13 mouse cellular contexts compared by ENCODE assay signal in the genomic region with DNA sequence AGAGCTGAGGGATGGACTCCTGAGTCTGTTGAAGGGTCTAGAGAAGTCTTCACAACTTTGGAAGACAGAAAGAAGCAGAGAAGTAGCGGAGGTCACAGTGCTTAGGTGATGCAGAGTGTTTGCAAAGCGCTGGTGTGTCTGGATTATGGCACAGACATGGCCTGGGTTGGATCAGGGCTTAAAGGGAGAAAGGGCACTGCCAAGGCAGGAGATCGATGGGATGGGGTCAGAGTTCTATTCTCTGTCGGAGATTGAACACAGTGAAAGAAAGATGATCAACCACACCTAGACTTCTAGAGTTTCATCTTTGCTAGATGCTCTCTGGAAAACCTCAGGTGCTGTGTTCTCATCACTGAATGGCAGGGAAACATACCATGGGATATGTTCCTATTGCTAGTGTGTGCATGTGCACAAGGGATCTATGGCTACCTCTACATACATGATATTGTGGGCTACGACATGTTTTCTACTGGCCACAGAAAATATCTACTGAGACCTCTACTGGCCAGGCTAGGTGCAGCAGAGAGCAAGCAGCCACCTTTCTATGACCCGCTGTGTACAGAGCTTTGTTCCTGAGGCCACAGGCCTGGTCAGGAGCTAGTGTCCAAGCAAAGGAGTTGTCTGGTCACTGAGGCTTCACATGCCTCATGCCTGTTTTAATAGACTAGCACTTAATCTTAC. TPM values are rescaled to one million over a fixed set of nuclear protein-coding genes. Genes with fewer than 3 reads are reported as not detected.
DNase-seq lines count a peak whose midpoint lies in the region; ATAC-seq and TF ChIP-seq lines count a peak whose summit lies in the region.
"Had no signal": no experiment of that assay in that cellular context is flagged by ENCODE, and none has a peak within 500 bp of the region (broad histone marks: within the 10 kb centered on the region; RNA-seq: fewer than 3 reads in every experiment).

No protein-coding gene starts in this region.

- no peaks in the 10 kb centered on the region for H3K36me3 ChIP-seq in heart, postnatal 0 days (replicated peaks; ENCODE audit: control insufficient read depth, insufficient read depth, low read length)
- H3K36me3 ChIP-seq in heart, embryonic 11.5 days (ENCODE audit: control insufficient read depth, insufficient read depth, low read length): no peaks in the 10 kb centered on the region
- H3K36me3 ChIP-seq: midbrain, embryonic 10.5 days had no signal

- no peak overlapping the region for H3K9ac ChIP-seq in heart, postnatal 0 days (replicated peaks; ENCODE audit: low read depth, low read length)
- H3K9ac ChIP-seq in heart, embryonic 11.5 days (ENCODE audit: low read depth, low read length): no peak overlapping the region

- no peaks in the 10 kb centered on the region for H3K4me1 ChIP-seq in heart, postnatal 0 days (ENCODE audit: control insufficient read depth, insufficient read depth)
- no peaks in the 10 kb centered on the region for H3K4me1 ChIP-seq in heart, embryonic 11.5 days (ENCODE audit: control insufficient read depth, insufficient read depth, low read length)
- H3K4me1 ChIP-seq: midbrain, embryonic 10.5 days had no signal

- no peak overlapping the region for H3K4me3 ChIP-seq in heart, postnatal 0 days (ENCODE audit: low read depth, low read length)
- H3K4me3 ChIP-seq in heart, embryonic 11.5 days (ENCODE audit: low read depth, low read length): no peak overlapping the region
- H3K4me3 ChIP-seq: midbrain, embryonic 10.5 days had no signal

- no peak overlapping the region for H3K4me2 ChIP-seq in heart, postnatal 0 days (ENCODE audit: low read depth, low read length)
- H3K4me2 ChIP-seq in heart, embryonic 11.5 days: no peak overlapping the region

- WGBS in heart, postnatal 0 days: 64% methylated on average over 6 of the region's 6 CpGs
- WGBS in heart, embryonic 11.5 days (ENCODE audit: insufficient replicate concordance): 63% methylated on average over 6 of the region's 6 CpGs

- no peak overlapping the region for H3K27ac ChIP-seq in heart, postnatal 0 days (ENCODE audit: low read depth)
- no peak overlapping the region for H3K27ac ChIP-seq in heart, embryonic 11.5 days (ENCODE audit: low read depth, low read length)
- H3K27ac ChIP-seq: midbrain, embryonic 10.5 days had no signal

- H3K9me3 ChIP-seq in heart, postnatal 0 days (replicated peaks; ENCODE audit: control insufficient read depth, low read length): no peaks in the 10 kb centered on the region
- H3K9me3 ChIP-seq in heart, embryonic 11.5 days (replicated peaks; ENCODE audit: control insufficient read depth, low read length): no peaks in the 10 kb centered on the region
- H3K9me3 ChIP-seq: midbrain, embryonic 10.5 days had no signal

- TF ChIP-seq EP300 in heart, postnatal 0 days (IDR thresholded peaks at IDR 0.05; ENCODE audit: low read depth): no peak

- ATAC-seq in heart, postnatal 0 days (ENCODE audit: insufficient read depth, low read depth): no peak
- ATAC-seq in heart, embryonic 11.5 days (replicated peaks; ENCODE audit: insufficient number of reproducible peaks, low FRiP score, low TSS enrichment): no peak

- H3K27me3 ChIP-seq in heart, postnatal 0 days (ENCODE audit: control insufficient read depth, insufficient read depth, low read length): no peaks in the 10 kb centered on the region
- no peaks in the 10 kb centered on the region for H3K27me3 ChIP-seq in heart, embryonic 11.5 days (ENCODE audit: control insufficient read depth, insufficient read depth, low read length)

- no peak for DNase-seq in heart, postnatal 0 days (ENCODE audit: low spot score)
- peak; percentile 1 for DNase-seq in 416B (ENCODE audit: low read depth)
- peak; percentile 35 for DNase-seq in embryo, embryonic 11 days
- DNase-seq in kidney, postnatal 4 days: peak; percentile 45 to 60
- no peak for DNase-seq in ovary, postnatal 10 days (ENCODE audit: low spot score)
- no peak for DNase-seq in ovary, postnatal 36 days (ENCODE audit: low spot score)
- no peak for DNase-seq in urinary bladder, postnatal 36 days (ENCODE audit: low spot score in 2 of 2)
- DNase-seq: adrenal gland, adult 8-10 months; cerebellum, adult 8-10 months; gastrocnemius, postnatal 25 days had no signal

- TF ChIP-seq CTCF in heart, postnatal 0 days (IDR thresholded peaks at IDR 0.05; ENCODE audit: low read depth): peak; percentile 40

RNA-seq across cellular contexts. Expression of a gene that starts 18.5 kb away (rescaled TPM):
- total RNA-seq in heart, postnatal 0 days (2014; rRNA removed; ENCODE audit: low replicate concordance): not detected in 2 replicates
- polyA plus RNA-seq in heart, postnatal 0 days (2015; fragmentation: Nextera tagmentation; extraction: Ambion mirVana): not detected in 2 replicates
- polyA plus RNA-seq in heart, embryonic 11.5 days (2014; fragmentation: Nextera tagmentation; extraction: Ambion mirVana): not detected in 2 replicates
- total RNA-seq: gastrocnemius, postnatal 25 days; hematopoietic stem cell, adult 5-6 weeks had no signal
- polyA plus RNA-seq: midbrain, embryonic 10.5 days had no signal

Comparison
In these comparisons a context has a peak if more than half of its experiments do, and no peak if none do; other contexts are left out.
1. DNase-seq: peak in 416B (single experiment), embryo, embryonic 11 days (single experiment) and kidney, postnatal 4 days (2 of 2); none in heart, postnatal 0 days (single experiment), ovary, postnatal 10 days (single experiment), ovary, postnatal 36 days (single experiment) and urinary bladder, postnatal 36 days (0 of 2).